8 mouse cellular contexts compared by ENCODE assay signal in the genomic region with DNA sequence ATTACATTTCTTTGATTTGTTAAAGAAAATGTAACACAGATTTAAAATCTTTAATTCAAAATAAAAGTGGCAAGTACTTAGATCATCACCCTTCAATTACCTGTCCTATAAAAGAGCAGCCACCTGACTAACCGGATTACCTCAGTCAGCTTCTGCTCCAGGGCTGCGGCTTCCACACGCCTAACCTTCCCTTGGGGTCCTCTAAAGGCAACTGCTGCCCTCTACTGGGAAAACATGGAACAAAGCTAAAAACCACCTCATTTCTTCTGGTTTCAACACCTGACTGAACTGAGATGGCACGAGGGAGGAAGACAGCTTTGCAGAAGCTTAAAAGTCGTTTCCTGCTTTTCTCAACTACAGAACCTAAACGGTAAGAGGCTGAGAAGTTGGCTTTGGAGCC.
A peak's percentile ranks its signal among the peaks of the same experiment; 100 is the strongest.
DNase-seq lines count a peak whose midpoint lies in the region; ATAC-seq and TF ChIP-seq lines count a peak whose summit lies in the region.

No protein-coding gene starts in this region.

- no peaks in the 10 kb centered on the region for H3K27me3 ChIP-seq in hindbrain, embryonic 12.5 days
- no peaks in the 10 kb centered on the region for H3K27me3 ChIP-seq in hindbrain, embryonic 10.5 days (ENCODE audit: insufficient read depth, poor library complexity, severe bottlenecking)
- no peaks in the 10 kb centered on the region for H3K27me3 ChIP-seq in midbrain, embryonic 15.5 days (replicated peaks)
- no peaks in the 10 kb centered on the region for H3K27me3 ChIP-seq in thymus, adult 2 months (ENCODE audit: control insufficient read depth, insufficient read depth, low read length)

- DNase-seq in hindbrain, embryonic 10.5 days (ENCODE audit: low spot score): no peak
- DNase-seq in embryo, embryonic 10.5 days (ENCODE audit: low spot score): peak; percentile 87
- peak; percentile 40 to 53 for DNase-seq in left cerebral cortex, adult 8-10 months (ENCODE audit: low spot score in 2 of 2)
- DNase-seq in thymus, adult 2 months: peak; percentile 79

- TF ChIP-seq POLR2A in thymus, adult 2 months (IDR thresholded peaks at IDR 0.05; ENCODE audit: control insufficient read depth, extremely low read depth, insufficient read depth, low read length, poor library complexity): no peak

- H3K36me3 ChIP-seq in hindbrain, embryonic 12.5 days: no peaks in the 10 kb centered on the region
- peaks cover 54% of the 10 kb centered on the region for H3K36me3 ChIP-seq in hindbrain, embryonic 10.5 days
- no peaks in the 10 kb centered on the region for H3K36me3 ChIP-seq in midbrain, embryonic 15.5 days (replicated peaks)
- no peaks in the 10 kb centered on the region for H3K36me3 ChIP-seq in thymus, adult 2 months (ENCODE audit: control insufficient read depth, insufficient read depth, low read length)

- H3K4me3 ChIP-seq in hindbrain, embryonic 12.5 days: no peak overlapping the region
- H3K4me3 ChIP-seq in hindbrain, embryonic 10.5 days: no peak overlapping the region
- H3K4me3 ChIP-seq in midbrain, embryonic 15.5 days: no peak overlapping the region
- H3K4me3 ChIP-seq in thymus, adult 2 months (ENCODE audit: control insufficient read depth, insufficient read depth, low read length): no peak overlapping the region

- WGBS in hindbrain, embryonic 12.5 days: 23% methylated on average over 6 of the region's 6 CpGs
- 16% methylated on average over 6 of the region's 6 CpGs for WGBS in hindbrain, embryonic 10.5 days
- WGBS in midbrain, embryonic 15.5 days: 8% methylated on average over 6 of the region's 6 CpGs
- WGBS in thymus, adult 2 months: 1% methylated on average over 6 of the region's 6 CpGs

- no peak overlapping the region for H3K9ac ChIP-seq in hindbrain, embryonic 12.5 days
- no peak overlapping the region for H3K9ac ChIP-seq in midbrain, embryonic 15.5 days

- H3K27ac ChIP-seq in hindbrain, embryonic 12.5 days: no peak overlapping the region
- H3K27ac ChIP-seq in hindbrain, embryonic 10.5 days: no peak overlapping the region
- H3K27ac ChIP-seq in midbrain, embryonic 15.5 days: no peak overlapping the region
- H3K27ac ChIP-seq in thymus, adult 2 months (ENCODE audit: control insufficient read depth, insufficient read depth, low read length): no peak overlapping the region

- ATAC-seq in hindbrain, embryonic 12.5 days (ENCODE audit: low FRiP score): 0 out of 2 replicates have a peak, but pooled peaks have one; percentile 23
- peak; percentile 79 for ATAC-seq in activated CD4-positive, CD25-positive, alpha-beta regulatory T cell, adult 4 months
- peak; percentile 82 for ATAC-seq in inflammation-experienced regulatory T-cells, adult 6 months
- ATAC-seq in midbrain, embryonic 15.5 days (replicated peaks): peak; percentile 57

- TF ChIP-seq CTCF in thymus, adult 2 months (IDR thresholded peaks at IDR 0.05; ENCODE audit: borderline replicate concordance, control insufficient read depth, extremely low read depth, insufficient read depth, low read length, poor library complexity): peak; percentile 39; the same call in 1 of the 2 replicates

- H3K4me1 ChIP-seq in hindbrain, embryonic 12.5 days: peaks cover 15% of the 10 kb centered on the region
- peaks cover 32% of the 10 kb centered on the region for H3K4me1 ChIP-seq in hindbrain, embryonic 10.5 days (replicated peaks)
- H3K4me1 ChIP-seq in midbrain, embryonic 15.5 days: peaks cover 18% of the 10 kb centered on the region
- H3K4me1 ChIP-seq in thymus, adult 2 months (replicated peaks; ENCODE audit: control insufficient read depth, insufficient read depth, low read length): no peaks in the 10 kb centered on the region; the same call in 1 of the 2 replicates

- H3K9me3 ChIP-seq in hindbrain, embryonic 12.5 days (replicated peaks): no peaks in the 10 kb centered on the region
- H3K9me3 ChIP-seq in hindbrain, embryonic 10.5 days: no peaks in the 10 kb centered on the region
- H3K9me3 ChIP-seq in midbrain, embryonic 15.5 days: no peaks in the 10 kb centered on the region

- no peak overlapping the region for H3K4me2 ChIP-seq in hindbrain, embryonic 12.5 days (replicated peaks)
- H3K4me2 ChIP-seq in midbrain, embryonic 15.5 days: no peak overlapping the region

Comparison
In these comparisons a context has a peak if more than half of its experiments do, and no peak if none do; other contexts are left out.
1. ATAC-seq: peak in every context shown above with its lines; median percentile 82 in inflammation-experienced regulatory T-cells, adult 6 months; 79 in activated CD4-positive, CD25-positive, alpha-beta regulatory T cell, adult 4 months; 57 in midbrain, embryonic 15.5 days; 23 in hindbrain, embryonic 12.5 days.